Mouse (Mus musculus) kidney, embryonic 16.5 days (tissue): Measurements from ENCODE around the gene Trim63. TPM values are rescaled to one million over a fixed set of nuclear protein-coding genes. Genes with fewer than 3 reads are reported as not detected.

ENCODE experiments used
- ATAC-seq: fragments of 200-750 bp; cut with Nextera tagmentation; 2 replicates; pipeline ENCODE4 v1.8.0; 2017; ENCODE audit warnings: moderate TSS enrichment; ENCODE audit not compliant: low FRiP score, low TSS enrichment
- H3K27ac ChIP-seq: fragments of 300-500 bp; sonication (generic); 2 replicates; pipeline ENCODE4 v1.5.1; 2014; ENCODE audit warnings: low read length
- H3K27me3 ChIP-seq: fragments of 300-500 bp; sonication (generic); 2 replicates; pipeline ENCODE4 v1.6.1; 2014; ENCODE audit warnings: low read length, control low read depth, mixed read lengths; ENCODE audit not compliant: insufficient read depth
- H3K36me3 ChIP-seq: fragments of 300-500 bp; sonication (generic); 2 replicates; pipeline ENCODE4 v1.6.1; 2014; ENCODE audit warnings: low read length, control low read depth, mixed read lengths; ENCODE audit not compliant: insufficient read depth
- H3K4me1 ChIP-seq: fragments of 300-500 bp; sonication (generic); 2 replicates; pipeline ENCODE4 v1.6.1; 2014; ENCODE audit warnings: low read length, control low read depth, mixed read lengths; ENCODE audit not compliant: insufficient read depth
- H3K4me2 ChIP-seq: fragments of 300-500 bp; sonication (generic); replicated peaks from 2 replicates; pipeline ENCODE4 v1.6.1; 2014; ENCODE audit warnings: low read depth, low read length
- H3K4me3 ChIP-seq: fragments of 300-500 bp; sonication (generic); 2 replicates; pipeline ENCODE4 v1.5.1; 2014; ENCODE audit warnings: mild to moderate bottlenecking, low read length
- H3K9ac ChIP-seq: fragments of 300-500 bp; sonication (generic); replicated peaks from 2 replicates; pipeline ENCODE4 v1.6.1; 2014; ENCODE audit warnings: low read length
- H3K9me3 ChIP-seq: fragments of 300-500 bp; sonication (generic); 2 replicates; pipeline ENCODE4 v1.6.1; 2016; ENCODE audit warnings: low read length, control low read depth
- WGBS: fragments of 180-500 bp; shearing (Covaris S2); extraction: QIAGEN DNeasy Blood & Tissue Kit; methylation state at CpG from one replicate; pipeline ENCODE4 v1.1.7; 2014; 5-methylcytosine and 5-hydroxymethylcytosine counted together
- polyA plus RNA-seq: library from polyadenylated mRNA; unstranded; fragments of >200 nt; fragmentation: Nextera tagmentation; extraction: Ambion mirVana; gene quantifications from 2 replicates; pipeline ENCODE4 v1.2.1, GENCODE M21; 2015

The Trim63 gene
- polyA plus RNA-seq, 1 experiment from 2014 or later = 4.1 TPM

DNA sequence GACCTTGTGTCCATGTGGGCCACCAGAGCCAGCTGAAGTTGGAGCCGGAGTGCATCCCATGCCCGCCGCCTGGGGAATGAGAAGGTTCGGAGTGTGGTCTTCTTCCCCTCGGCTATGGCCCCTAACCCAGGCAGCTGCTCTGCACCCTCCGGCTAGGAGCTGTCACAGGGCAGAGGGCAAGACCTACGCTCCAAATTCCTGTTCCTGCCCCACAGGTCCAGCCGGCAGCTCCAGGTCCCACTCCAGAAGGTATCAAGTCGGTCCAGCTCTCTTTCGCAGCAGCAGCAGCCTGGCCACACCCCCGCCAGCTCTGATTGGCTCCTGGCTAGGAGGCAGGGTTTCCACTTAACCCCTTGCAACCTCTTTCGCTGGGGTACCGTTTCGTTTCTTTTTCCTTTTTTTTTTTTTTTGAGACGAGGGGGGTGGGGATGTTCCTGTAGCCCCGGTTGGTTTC lies 57.4 kb downstream of the Trim63 start:
- Histone ChIP-seq H3K4me3 (peak overlapping the region; percentile 55), H3K36me3 (no peaks in the 10 kb centered on the region), H3K4me2 (peak overlapping the region; percentile 94), H3K9me3 (no peaks in the 10 kb centered on the region), H3K4me1 (peaks cover 23% of the 10 kb centered on the region), H3K9ac (peak overlapping the region; percentile 53; the same call in 1 of the 2 replicates), H3K27me3 (peaks cover 32% of the 10 kb centered on the region), H3K27ac (no peak overlapping the region)
- under 1% methylated on average over 16 of the region's 16 CpGs for WGBS
- ATAC-seq = peak; percentile 77; the same call in 1 of the 2 replicates

DNA sequence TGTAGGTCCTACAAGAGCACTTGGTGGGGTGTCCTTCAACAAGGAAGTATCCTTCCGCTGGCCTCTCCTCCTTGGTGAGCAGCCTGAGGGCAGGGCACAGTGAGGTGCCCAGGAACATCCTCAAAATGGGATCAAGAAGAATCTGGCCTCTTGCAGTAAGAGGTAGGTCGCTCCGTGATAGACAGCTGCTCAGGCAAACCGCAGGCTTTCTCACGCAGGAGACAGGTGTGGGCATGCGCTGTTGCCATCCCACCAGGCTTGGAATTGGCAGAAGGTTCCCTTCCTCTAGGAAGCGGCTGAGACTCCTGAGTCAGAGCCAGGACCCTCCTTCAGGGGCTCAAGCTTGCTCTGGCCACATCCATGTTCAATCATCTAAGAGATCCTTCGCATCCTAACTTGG lies 58.4 kb downstream of the Trim63 start:
- H3K4me2 ChIP-seq = no peak overlapping the region
- no peaks in the 10 kb centered on the region for H3K36me3 ChIP-seq
- peaks cover 32% of the 10 kb centered on the region for H3K27me3 ChIP-seq
- no peak for ATAC-seq
- H3K4me3 ChIP-seq = no peak overlapping the region
- peaks cover 23% of the 10 kb centered on the region for H3K4me1 ChIP-seq
- WGBS = 83% methylated on average over 8 of the region's 8 CpGs
- no peak overlapping the region for H3K27ac ChIP-seq
- no peaks in the 10 kb centered on the region for H3K9me3 ChIP-seq
- H3K9ac ChIP-seq = no peak overlapping the region

DNA sequence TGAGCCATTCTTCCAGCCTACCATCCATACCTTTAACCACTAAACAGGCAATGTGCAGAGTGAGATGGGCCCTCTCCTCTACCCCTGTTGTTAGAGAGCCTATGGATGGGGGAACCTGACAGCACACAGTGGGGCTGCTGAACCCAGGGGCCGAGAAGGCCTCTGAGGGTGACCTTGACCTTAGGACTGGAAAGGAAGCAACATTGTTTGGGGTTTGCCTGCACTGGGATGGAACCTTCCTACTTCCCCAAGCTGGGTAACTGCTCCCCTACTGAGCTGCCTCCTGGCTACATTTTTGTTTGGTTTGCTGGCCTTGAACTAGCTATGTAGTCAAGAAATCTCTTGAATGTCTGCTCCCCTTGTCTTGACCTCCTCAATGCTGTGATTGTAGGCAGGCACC lies 59.4 kb downstream of the Trim63 start:
- H3K27ac ChIP-seq = no peak overlapping the region
- no peak overlapping the region for H3K9ac ChIP-seq
- H3K4me1 ChIP-seq = peaks cover 23% of the 10 kb centered on the region
- H3K9me3 ChIP-seq = no peaks in the 10 kb centered on the region
- H3K4me3 ChIP-seq = no peak overlapping the region
- peaks cover 30% of the 10 kb centered on the region for H3K27me3 ChIP-seq
- no peak for ATAC-seq
- H3K4me2 ChIP-seq = no peak overlapping the region
- WGBS = 48% methylated on average over 1 of the region's 1 CpGs
- H3K36me3 ChIP-seq = no peaks in the 10 kb centered on the region

DNA sequence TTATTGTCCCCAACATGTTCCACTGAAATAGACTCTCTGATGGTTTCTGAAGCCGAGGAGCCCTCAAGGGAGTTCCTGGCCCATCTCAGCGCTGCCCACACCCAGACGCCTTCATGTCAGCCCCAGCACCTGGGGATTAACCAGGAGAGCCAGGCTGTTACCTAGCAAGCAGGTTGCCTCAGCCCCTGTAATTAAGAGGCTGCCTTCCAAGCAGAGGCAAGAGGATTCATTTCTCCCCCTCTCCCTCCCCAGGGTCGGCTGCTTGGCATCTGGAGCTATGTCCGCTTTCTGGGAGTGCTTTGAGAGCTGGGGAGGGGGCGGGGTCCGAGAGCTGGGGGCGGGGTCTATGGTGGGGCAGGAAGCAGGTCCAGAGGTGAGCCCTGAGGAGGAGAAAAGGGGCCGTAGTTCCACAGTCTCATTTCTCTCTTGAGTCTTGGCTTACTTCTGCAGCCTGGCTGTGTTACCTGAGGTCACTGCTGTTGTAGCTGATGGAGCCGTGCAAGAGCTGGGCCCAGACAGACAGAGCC lies 63.2 kb downstream of the Trim63 start:
- no peak overlapping the region for H3K27ac ChIP-seq
- H3K9me3 ChIP-seq = no peaks in the 10 kb centered on the region
- no peak for ATAC-seq

More for the DNA sequence above, 63.2 kb downstream of the Trim63 start:
- no peak overlapping the region for H3K4me2 ChIP-seq
- no peaks in the 10 kb centered on the region for H3K36me3 ChIP-seq
- H3K4me1 ChIP-seq = no peaks in the 10 kb centered on the region
- no peaks in the 10 kb centered on the region for H3K27me3 ChIP-seq
- no peak overlapping the region for H3K4me3 ChIP-seq
- H3K9ac ChIP-seq = no peak overlapping the region
- 36% methylated on average over 10 of the region's 10 CpGs for WGBS

Other genes with a start within 250 kb of the Trim63 start
- 7.4 and 7.6 TPM in 2 replicates for gene Cd52, start 220.0 kb upstream of the Trim63 start, polyA plus RNA-seq
- 13.5 and 13.8 TPM in 2 replicates for gene Ubxn11, start 212.6 kb upstream of the Trim63 start, polyA plus RNA-seq
- gene Sh3bgrl3, start 186.3 kb upstream of the Trim63 start, polyA plus RNA-seq = 389 and 435 TPM in 2 replicates
- gene Cep85, start 128.0 kb upstream of the Trim63 start, polyA plus RNA-seq = 112 and 141 TPM in 2 replicates
- 0.25 and 0.28 TPM in 2 replicates for gene Gm7534, start 112.1 kb upstream of the Trim63 start, polyA plus RNA-seq
- gene Catsper4, start 87.7 kb upstream of the Trim63 start, polyA plus RNA-seq = 0.24 and 0.35 TPM in 2 replicates
- gene Cnksr1, start 76.7 kb upstream of the Trim63 start, polyA plus RNA-seq = 9.6 and 10.9 TPM in 2 replicates
- 0.62 and 0.67 TPM in 2 replicates for gene E130218I03Rik, start 71.5 kb upstream of the Trim63 start, polyA plus RNA-seq
- gene Zfp593, start 69.5 kb upstream of the Trim63 start, polyA plus RNA-seq = 15.0 and 15.8 TPM in 2 replicates
- not detected in 2 replicates for gene Gm30191, start 68.2 kb upstream of the Trim63 start, polyA plus RNA-seq
- gene Grrp1, start 61.0 kb upstream of the Trim63 start, polyA plus RNA-seq = 12.2 and 12.8 TPM in 2 replicates
- gene Pdik1l, start 27.2 kb upstream of the Trim63 start, polyA plus RNA-seq = 19.2 and 20.2 TPM in 2 replicates
- gene Slc30a2, start 28.1 kb downstream of the Trim63 start, polyA plus RNA-seq = 0.92 and 1.4 TPM in 2 replicates
- 0.32 and 0.61 TPM in 2 replicates for gene Extl1, start 68.7 kb downstream of the Trim63 start, polyA plus RNA-seq
- 19.5 and 20.1 TPM in 2 replicates for gene Pafah2, start 81.2 kb downstream of the Trim63 start, polyA plus RNA-seq
- gene Stmn1, start 153.2 kb downstream of the Trim63 start, polyA plus RNA-seq = 1,595 and 1,651 TPM in 2 replicates
- gene Paqr7, start 181.6 kb downstream of the Trim63 start, polyA plus RNA-seq = 3.3 and 4.4 TPM in 2 replicates
- gene Aunip, start 195.9 kb downstream of the Trim63 start, polyA plus RNA-seq = 15.1 and 16.3 TPM in 2 replicates
- gene Mtfr1l, start 220.3 kb downstream of the Trim63 start, polyA plus RNA-seq = 126 and 127 TPM in 2 replicates
- gene Selenon, start 237.0 kb downstream of the Trim63 start, polyA plus RNA-seq = 9.5 and 9.7 TPM in 2 replicates